Mouse (Mus musculus) heart, adult 9 months (tissue): ENCODE data around the gene Hspa5.
"Not testable (repeated sequence)": the region's sequence is repeated elsewhere in the genome, so short reads cannot be mapped to it uniquely, and the experiment has no call there.

Source experiments
- DNase-seq, 2 experiments: peaks; one replicate each; pipeline ENCODE4 v3.0.0; 2022; ENCODE audit warnings: low spot score in 2 of 2

The Hspa5 gene

DNA sequence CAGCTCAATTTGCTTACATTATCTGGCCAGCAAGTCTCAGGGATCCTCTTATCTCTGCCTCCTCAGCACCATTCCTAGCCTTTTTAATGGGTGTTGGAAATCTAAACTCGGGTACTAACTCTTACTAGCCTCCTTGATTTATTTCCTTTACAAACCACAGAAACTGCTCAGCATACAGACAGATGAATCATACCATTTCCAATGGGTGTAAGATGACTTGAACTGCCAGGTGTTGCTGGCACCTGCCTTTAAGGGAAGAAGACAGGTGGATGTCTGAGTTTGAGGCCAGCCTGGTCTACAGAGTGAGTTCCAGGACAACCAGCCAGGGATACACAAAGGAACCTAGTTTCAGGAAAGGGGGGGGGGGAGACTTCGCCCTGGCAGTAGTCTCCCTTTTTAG is 36.3 kb downstream of the Hspa5 start:
- no peak for DNase-seq

DNA sequence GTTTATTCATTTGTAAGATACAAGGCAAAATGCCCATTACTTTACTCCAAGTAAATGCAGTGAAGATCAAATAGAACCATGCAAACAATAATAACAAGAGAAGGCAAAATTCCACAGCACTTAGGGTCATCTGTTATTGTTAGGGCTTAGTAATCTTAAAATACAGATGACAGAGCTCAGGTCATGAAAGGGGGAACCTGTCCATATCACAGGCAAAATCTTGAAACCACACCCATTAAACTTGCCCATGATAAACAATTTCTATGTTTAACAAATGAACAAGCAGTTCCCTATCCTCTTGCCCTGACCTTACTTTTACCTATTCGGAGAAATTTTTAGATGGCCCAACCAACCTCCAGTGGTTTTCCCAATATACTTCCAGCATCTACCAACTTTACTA is 37.8 kb downstream of the Hspa5 start:
- DNase-seq: no peak

DNA sequence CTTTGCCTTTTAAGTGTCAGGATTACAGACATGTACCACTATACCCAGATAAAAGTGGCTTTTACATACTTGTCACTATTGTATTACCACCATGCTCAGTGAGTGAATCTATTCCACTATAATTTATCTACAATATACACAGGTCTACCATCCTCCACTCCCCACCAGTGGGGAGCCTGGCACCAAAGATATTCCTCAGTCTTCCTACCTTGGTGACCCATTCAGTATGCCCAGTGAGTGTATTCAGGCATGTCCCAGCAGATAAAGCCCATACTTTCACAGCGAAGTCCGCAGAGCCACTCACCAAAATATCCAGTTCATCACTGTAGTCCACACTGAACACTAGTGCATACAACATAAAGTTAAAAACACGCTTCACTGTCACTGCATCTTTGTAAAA is 39.0 kb downstream of the Hspa5 start:
- no peak for DNase-seq

DNA sequence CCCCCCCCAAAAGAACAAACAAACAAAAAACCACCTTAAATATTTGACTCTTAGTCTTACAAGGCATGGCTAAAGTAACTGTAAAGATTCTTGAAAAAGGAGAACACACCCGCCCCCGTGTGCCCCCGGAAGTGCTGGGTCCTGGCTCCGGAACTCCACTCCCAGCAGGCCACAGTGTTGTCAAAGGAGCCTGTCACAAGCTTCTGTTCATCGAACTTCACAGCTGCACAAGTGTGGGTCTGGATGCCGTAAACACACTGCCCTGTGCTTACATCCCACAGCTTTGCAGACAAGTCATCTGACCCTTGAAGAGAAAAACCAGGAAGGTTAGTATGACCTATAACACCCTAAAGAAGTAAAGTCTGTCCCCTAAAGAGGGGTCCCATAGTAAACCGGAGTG is 40.9 kb downstream of the Hspa5 start:
- DNase-seq: no peak

DNA sequence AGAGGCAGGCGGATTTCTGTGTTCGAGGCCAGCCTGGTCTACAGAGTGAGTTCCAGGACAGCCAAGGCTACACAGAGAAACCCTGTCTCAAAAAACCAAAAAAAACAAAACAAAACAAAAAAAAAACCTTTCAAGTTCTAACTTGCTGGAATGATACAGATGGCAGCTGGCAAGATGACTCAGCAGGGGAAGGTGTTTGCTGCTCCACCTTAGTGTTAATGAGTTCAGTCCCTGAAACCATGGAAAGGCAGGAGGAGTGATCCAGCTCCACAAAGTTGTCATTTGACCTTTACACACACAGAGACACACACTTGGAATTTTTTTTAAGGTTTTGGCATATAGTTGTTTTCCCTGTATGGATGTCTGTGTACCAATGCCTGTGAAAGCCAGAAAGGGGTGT is 44.1 kb downstream of the Hspa5 start:
- not testable (repeated sequence) for DNase-seq

DNA sequence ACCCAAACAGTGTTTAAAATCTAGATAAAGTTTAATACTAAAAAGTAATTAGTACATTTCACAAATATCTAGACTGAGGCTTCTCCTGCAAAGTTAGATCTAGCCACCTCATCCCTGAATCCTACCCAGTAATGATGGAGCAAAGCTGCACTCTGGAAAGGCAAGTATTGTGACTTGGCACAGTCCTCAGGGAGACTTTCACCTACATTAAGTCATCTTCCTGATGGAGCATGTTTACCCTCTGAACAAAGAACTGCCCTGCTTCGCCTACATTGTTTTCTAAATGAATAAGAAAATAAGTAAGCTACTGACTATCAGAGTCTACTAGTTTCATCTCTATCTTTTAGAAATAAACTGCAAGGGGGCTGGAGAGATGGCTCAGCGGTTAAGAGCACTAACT is 46.7 kb downstream of the Hspa5 start:
- DNase-seq: no peak

DNA sequence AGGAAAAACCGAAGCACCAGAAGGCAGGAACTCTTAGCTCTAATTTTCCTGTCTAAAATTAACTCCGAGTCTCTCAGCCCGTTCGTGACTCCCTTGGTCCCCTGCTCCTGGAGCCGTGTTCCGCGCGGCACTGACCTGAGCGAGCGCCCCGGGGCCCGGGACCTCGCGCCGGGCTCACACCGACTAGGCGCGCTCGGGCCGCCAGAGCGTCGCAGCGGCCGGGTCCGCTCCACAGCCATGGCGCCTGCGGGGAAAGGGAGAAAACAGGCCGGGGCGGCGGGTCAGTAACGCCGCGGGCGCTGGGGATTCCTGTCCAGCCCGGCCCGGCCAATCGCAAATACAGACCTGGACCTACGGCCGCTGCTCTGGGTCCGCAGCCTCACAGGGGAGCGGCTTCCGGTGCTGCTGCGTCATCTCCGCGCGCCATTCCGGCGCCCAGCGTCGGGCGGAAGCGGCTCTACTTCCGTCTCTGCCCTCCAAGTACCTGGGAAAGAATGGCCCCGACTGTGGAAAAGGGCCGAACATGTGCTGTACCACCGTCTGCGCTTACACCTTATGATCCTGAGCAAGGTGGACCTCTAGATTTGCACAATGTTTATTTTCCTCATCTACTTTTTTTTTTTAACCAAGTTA is 54.2 kb downstream of the Hspa5 start, which contains the start of gene Fbxw2:
TSS of gene Fbxw2 (minus strand) at position 485 of the 633 bp plus-strand sequence.
- DNase-seq: peak; percentile 91

DNA sequence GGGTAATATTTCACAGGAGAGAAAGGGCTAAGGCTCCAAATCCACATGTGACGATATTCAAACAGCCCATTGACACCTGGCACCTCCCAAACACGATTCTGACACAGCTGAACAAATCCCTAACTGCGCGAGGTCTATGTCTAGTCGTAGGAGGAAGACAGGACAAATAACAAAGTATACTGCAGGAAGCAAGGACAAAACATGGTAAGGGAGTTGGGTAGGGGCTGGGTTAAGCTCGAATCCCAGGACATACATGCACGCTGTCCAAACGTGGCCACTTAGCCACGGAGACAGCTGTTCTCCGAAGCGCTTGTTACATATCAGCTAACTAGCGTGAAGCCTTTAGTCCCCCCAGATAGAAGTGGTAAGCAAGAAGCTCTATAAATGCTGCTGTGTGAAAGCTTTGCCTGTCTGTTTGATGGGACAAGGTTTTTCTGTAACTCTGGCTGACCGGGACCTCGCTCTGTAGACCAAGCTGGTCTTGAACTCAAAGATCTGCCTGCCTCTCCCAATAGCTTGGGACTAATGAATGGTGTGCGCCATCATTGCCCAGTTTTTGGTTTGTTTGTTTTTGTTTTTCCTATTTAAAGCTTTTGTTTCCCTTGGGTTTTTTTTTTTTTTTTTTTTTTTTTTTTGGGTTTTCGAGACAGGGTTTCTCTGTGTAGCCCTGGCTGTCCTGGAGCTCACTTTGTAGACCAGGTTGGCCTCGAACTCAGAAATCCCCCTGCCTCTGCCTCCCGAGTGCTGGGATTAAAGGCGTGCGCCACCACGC is 54.9 kb downstream of the Hspa5 start:
- DNase-seq: no peak
